Mouse (Mus musculus): ENCODE measurements at regions not wholly inside any gene's neighbourhood (a gene's known extent, or its start where the extent isn't known, plus 50 kb on each side); places are given as distances from the start of the nearest gene placed in this dataset.

DNA sequence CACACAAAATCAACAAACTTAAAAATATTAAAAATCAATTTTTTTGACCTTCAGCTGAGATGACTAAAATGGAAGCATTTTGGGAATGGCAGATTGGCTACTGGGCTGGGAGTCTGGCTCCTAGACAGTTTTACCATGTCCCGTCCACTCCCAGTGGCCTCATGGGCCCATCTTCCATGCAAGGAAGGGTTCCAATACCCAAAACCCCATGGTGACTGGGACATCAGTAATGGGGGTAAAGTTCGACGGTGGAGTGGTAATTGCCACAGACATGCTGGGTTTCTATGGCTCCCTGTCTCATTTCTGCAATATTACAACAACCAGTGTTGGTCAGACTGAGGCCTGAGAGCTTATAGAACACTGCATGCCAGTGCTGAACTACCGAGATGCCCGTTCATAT, 82.2 kb downstream of the Il20rb start:
- DNase-seq (ENCODE audit: low spot score) = no peak

DNA sequence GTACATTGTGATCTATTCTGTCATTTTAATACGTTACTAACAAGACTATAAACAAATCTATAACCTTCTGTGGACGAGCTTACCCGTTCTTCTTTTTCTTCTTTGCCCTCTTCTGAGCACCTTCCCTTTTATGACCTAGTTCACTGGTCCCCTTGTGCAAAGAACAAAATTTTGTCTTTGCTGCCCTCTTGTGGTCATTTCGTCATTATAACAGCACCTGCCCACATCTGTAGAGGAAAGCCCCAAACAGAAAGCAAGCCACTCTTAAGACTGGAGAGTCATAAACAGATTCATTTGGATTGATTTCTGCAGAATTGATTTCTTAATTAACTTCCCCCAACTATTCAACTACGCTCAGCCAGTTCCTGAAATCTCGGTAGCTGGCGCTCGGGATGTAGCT, 86.2 kb downstream of the Il20rb start:
- DNase-seq (ENCODE audit: low spot score) = peak; percentile 36

DNA sequence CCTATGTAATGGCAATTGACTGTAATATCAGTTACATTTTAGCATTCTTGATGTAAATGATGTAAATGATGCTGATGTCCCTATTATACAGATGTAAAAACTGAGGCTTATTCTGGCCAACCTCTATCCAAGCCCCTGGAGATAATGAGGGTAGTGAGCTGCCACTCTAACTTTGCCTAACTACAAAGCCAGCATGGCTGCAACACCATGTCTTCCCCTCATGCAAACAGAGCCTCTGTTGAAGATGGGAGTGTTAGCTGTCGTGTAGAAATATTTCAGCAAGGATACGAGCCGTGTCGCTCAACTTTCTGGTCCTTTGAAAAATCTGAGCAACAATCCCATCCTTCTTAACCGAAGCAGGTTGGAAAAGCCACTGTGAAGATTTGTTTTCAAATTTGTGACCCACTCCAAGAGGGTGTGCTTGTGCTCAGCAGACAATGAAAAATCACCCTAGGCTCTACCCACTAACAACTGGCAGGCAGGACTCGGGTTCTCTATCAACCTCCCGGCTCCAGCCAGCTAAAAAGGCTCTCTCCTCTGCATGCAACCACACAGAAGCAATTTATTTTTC, 90.2 kb downstream of the Il20rb start:
- DNase-seq (ENCODE audit: low spot score) = no peak

DNA sequence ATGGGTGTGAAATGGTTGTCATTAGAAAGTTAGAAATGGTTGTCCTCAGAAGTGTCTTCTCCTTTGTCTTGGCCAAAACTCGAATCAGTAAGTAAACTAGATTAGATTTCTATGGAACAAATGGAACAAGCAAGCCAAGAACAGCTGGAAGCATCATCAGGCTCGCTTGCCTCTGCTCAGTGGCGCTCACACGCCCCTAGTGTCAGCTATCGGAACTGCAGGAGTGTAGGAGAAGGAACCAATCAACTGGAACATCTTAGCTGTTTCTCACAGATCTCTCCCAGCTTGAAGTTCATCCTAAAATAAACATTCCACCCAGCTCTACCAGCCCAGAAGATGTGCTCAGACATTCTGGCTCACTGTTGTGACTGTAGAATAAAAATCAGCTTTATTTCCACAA, 90.9 kb downstream of the Il20rb start:
- peak; percentile 82 for DNase-seq (ENCODE audit: low spot score)

DNA sequence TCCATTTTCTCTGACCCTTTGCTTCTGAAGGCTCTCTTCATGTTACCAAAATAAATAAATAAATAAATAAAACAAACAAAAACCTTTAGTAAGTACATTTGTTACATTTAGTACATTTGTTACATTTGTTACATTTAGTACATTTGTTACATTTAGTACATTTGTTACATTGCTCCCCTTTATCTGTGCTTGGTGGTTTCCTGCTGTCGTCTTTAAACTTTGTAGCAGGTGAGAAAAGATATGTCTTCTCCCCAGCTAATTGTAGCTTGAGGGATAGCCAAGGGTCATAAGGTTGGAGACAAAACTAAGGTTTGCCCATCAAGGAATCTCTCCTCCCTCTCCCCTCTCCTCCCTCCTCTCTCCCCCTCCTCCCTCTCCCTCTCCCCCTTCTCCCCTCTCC, 92.0 kb downstream of the Il20rb start:
- no peak for DNase-seq (ENCODE audit: low spot score)

DNA sequence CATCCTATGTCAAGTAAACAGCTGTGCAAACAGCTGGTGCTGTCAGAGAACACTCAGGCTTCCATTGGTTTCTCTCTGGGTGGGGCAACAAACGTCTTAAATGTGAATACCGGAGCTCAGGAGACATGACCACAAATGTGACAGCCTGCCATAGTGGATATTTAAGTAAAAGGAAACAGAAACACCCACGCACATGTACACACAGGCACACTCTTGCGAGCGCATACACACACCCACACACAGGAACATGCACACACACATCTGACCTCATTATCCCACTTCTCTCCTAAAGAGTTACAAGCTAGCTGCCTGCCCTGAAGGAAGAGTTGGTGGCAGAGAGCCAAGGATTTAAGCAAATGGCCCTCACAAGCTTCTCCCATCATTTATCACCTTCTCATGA, 92.4 kb downstream of the Il20rb start:
- no peak for DNase-seq (ENCODE audit: low spot score)

DNA sequence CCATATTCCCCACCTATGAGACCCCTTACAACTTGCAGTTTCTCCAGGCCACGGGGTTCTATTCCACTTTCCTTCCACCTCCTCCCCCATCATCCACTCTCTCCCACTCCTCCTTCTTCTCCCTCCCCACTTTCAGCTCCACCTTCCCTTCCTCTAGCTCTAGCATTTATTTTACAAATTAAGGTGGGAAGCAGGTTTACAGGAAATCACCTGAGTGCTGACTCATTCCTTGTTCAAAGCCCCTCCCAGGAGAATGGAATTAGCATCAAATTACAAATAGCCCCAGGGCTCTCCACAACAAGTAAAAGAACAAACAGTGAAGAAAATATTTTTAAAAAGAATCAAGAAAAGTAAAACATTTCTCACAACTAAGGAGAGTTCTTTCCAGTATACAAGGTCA, 94.3 kb downstream of the Il20rb start:
- DNase-seq (ENCODE audit: low spot score) = no peak

DNA sequence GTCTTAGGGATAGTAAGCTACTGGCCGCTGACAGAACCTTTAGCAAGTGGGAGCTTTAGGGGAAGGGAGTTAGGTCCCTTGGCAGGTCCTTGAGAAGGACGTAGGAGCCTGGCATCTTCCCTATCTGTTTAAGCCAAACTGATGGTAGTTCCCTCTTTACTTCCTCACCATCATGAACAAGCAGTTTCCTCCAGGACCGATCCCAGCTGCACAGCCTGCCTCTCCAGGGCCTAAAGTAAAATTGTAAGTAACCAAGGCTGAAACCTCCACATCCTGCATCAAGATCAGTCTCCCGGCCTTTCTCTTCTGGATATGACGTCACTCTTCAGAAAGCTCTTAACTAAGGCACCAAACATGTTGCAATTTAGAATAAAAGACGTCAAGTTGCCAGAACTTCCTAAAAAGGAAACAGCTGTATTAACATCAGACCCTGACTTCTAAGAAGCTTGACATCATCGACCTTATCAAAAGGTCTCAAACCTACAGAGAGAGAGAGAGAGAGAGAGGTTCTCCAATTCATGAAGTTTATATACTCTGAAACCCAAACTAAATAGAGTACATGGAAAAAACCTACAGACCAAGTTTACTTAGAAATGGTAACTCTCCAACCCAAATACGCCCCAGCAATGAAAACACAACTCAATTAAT, 94.9 kb downstream of the Il20rb start:
- no peak for DNase-seq (ENCODE audit: low spot score)

DNA sequence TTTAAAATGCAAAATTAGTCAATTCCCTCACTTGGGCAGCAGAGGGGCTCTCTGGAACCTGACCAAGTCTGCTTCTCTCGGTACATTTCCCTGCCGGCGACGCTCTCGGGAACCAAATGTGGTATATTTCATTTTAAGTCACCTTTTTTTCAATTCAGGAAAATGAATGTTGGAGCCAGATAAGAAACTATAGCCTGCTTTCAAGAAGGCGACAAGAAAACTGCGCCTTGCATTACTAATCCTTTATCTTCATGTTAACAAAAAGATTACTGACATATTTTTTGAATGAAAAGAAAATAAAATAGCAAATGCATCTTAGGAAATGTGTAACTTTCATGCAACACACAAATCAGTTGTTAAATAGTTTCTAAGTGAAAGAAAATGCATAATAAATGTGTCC, 98.2 kb downstream of the Il20rb start:
- no peak for DNase-seq (ENCODE audit: low spot score)

DNA sequence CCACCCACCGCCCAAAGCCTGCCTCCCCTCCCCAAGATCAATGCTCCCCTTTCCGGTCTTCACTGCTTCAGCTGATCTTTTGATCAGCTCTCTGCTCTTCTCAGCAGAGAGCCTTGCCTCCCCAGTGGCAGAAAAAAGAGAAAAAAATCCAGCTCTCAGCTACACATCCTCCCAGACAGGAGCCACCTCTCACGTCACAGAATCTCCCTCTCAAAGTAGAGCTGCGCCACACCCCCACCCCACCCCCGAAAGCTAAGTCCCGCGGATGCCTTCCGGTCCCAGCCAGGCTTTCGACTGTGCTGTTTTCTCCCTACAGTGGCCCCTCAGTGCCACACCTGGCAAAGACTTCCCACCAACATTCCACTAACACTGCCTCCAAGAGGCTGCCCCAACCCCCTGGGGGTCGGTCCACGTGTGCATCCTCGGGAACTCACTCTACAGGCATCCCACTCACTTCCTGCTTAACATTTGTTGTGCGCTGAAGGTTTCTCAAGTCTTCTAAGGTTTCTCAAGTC, 99.4 kb downstream of the Il20rb start:
- no peak for DNase-seq (ENCODE audit: low spot score)

DNA sequence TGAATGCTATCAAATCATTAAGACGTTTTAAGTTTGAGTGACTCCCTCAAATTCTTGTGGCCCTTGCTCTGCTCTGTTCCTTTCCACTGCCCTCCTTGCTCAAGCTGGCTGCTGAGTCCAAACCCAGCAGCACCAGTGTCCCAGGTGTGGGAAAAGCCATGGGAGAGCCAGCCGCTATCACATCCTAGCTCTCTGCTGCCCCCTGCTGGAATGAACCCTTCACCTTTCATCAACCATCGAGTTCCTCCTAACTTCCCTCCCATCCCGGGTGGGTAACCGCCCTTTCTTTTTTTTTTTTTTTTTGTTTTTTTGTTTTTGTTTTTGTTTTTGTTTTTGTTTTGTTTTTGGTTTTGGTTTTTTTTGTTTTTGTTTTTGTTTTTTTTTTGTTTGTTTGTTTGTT, 104.1 kb downstream of the Il20rb start:
- peak; percentile 82 for DNase-seq (ENCODE audit: low spot score)

DNA sequence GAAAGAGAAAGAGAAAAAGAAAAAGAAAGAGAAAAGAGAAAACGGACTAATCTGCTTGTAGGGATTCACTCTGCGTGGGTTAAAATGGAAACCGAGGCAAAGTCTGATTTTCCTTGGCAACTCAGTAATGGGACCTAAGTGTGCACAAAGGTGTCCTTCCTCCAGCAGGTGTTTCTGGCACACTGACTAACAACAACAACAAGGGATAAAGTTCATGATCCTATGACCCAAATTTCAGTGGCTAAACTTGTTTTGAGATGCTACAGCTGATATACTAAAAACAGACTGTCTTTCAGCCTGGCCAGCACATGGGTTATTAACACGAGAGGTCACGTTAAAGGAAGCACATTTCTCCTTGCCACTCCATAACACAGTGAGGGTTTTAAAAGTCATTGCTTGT, 116.7 kb downstream of the Il20rb start:
- no peak for DNase-seq (ENCODE audit: low spot score)

DNA sequence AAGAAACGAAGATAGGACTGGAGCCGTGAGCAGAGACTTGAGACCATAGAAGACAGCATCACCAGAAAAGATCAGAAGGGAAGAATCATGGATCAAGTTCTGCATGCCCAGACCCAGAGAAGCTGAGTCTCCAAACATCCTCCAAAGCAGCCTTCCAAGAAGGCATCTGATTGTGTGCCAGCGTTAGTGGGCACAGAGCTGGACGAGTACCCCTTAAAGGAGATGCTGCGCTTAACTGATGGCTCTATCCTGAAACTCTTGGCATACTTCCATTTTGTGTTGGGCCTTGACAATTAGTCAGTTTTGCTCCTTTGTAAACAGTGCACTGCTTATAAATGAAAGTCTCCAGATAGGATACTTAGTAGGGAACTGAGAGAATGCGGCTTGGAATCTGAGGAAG, 119.8 kb downstream of the Il20rb start:
- DNase-seq (ENCODE audit: low spot score) = no peak

DNA sequence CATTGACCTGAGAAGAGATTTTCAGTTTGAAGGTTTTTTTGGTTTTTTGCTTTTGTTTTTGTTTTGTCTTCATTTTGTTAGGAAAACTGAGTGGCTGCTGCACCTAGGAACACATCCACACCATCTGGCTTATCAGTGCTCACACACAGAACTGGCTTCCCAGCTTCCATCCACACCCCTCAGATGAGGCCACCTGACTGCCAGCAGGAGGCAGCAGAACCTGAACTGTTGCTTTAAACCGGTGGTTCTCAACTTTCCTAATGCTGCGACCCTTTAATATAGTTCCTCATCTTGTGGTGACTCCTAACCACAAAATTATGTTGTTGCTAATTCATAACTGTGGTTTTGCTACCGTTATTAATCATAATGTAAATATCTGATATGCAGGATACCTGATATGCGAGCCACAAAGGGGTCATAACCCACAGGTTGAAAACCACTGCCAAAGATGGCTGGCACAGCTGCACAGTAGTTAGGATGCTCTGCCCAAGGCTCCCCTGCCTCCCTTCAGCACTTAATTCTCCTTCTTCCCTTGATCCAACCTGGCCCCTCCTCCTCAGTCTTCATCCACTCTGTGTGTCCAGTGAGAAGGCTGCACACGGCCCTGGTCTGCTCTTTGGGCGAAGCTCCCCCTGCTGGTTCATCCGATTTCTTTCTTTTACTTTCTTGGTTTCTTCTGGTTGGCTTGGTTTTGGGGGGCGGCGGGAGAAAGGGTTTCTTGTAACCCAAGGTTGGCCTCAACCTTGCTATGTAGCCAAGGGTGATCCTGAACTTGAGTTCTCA, 126.5 kb downstream of the Il20rb start:
- DNase-seq (ENCODE audit: low spot score) = peak; percentile 12

DNA sequence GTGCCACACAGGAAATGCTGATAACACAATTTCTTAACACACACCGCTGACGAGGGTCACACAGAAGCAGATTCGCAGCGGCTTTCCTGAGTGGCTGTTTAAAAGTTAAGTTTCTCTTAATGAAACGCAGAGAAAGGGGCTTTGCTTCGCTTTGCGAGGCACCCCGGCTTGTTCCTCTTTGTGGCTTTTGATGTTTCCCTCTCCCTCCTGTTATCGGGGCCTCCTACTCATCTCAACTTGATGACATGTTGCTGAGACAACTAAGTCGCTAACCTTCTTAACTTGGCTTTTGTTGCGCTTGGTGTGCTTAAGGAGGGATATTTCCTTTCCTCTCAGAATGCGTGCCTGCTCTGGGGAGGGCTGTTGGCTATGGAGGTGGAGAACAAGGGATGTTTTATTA, 129.0 kb downstream of the Il20rb start:
- DNase-seq (ENCODE audit: low spot score) = no peak

DNA sequence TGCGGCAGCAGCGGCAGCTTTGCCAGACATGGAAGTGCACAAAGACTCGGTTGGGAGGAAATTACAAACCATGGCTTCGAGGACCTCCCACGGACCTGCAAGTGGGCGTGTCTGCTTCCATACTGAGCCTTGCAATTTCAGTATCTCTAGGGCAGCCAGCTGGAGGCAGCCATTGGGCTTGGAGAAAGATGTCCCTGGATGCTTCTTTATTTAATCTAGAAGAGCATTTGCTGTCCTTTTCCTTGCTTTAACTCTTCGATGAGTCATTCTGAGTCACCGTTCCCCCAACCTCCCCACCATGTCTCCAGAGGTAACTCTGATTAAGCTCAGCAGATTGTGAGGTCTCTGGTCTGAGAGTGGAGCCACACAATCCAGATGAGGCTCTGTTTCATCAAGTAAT, 145.8 kb downstream of the Il20rb start:
- DNase-seq (ENCODE audit: low spot score) = no peak

DNA sequence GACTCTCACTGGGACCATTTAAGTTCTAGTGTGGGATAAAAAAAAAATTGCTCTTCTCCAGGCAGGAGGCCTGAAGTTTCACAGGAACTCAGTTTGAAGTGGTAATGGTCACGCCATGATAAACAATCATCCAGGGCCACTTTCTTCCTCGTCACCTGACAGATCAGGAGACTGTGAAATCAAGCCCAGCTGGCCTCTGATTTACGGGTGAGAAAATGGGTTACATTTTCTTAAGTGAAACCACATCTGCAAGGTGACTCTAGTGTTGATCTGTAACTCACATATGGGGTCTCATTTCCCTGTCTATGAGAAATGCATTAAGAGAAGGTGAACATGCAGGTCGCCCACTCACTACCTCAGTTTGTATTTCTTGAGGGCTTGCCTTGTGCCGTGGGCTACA, 178.8 kb downstream of the Il20rb start:
- DNase-seq (ENCODE audit: low spot score) = no peak

DNA sequence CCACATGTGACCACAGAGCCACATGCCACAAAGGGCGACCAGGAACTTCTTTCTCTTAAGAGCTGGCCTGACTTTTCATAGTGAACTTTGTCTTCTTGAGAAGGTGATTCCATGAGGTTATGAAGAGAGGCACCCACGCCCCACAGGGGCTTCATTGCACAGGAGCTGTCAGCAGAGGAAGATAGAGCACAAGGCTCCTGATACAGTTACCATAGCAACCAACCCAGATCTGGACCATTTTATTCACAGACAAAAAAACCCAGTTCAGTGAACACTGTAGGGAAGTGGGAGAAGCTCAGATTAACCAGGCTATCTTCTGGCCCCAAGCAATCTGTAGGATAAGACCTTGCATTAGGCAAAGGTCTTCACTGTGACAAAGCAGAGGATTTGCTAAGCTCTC, 179.2 kb downstream of the Il20rb start:
- no peak for DNase-seq (ENCODE audit: low spot score)

DNA sequence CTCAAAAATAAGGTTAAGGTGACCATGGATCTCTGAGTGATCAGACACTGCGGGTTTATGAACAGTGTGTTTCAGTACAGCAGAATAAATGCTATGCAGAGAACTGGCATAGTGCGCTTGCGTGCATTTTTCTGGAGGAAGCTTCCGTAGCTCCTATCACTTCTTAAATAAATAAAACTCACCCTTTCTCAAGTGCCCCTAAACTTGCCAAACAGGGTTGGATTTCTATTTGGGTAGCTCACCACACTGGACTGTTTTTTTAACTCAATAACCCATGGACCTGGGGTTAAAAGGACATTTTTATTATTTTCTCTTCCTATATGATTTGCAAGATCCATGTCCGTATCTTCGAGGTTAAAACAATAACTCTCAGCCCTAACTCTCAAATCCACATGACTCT, 182.8 kb downstream of the Il20rb start:
- DNase-seq (ENCODE audit: low spot score) = no peak

DNA sequence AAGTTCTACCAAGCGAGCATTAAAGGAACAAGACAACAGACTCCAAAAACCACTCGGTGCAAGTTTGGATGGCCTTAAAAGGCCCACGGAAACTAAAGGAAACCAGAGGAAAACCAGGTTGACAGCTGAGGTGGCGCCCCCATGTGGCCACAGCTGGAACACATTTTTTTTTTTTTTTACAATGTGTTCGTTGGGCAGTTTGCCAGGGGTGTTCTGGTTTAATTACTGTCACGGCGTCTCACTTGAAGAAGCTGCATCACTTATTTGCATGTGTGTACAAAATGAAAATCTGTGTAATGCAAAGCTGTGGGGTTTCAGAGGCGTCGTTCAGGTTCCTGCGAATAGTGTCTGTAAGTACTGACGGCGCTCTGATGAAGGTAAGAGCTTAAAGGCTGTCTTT, 185.0 kb downstream of the Il20rb start:
- no peak for DNase-seq (ENCODE audit: low spot score)

DNA sequence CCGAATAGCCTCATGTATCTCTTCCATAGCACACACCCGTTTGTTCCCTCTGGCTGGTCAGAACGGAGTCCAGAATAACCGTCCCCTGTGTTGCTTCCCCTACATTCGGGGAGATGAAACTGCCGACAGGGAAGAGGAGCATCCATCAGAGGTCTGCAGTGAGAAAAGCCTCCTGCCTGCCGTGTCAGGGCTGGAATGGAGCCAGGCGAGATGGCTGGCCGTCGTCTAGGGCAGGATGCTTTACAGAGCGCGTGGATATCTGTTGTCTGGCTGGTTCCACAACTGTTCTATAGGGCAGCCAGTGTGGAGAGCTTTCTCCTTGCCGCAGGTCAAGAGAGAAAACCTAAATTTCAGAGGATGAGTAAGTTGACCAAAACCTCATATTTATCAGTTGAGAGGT, 209.2 kb downstream of the Il20rb start:
- DNase-seq (ENCODE audit: low spot score) = no peak

DNA sequence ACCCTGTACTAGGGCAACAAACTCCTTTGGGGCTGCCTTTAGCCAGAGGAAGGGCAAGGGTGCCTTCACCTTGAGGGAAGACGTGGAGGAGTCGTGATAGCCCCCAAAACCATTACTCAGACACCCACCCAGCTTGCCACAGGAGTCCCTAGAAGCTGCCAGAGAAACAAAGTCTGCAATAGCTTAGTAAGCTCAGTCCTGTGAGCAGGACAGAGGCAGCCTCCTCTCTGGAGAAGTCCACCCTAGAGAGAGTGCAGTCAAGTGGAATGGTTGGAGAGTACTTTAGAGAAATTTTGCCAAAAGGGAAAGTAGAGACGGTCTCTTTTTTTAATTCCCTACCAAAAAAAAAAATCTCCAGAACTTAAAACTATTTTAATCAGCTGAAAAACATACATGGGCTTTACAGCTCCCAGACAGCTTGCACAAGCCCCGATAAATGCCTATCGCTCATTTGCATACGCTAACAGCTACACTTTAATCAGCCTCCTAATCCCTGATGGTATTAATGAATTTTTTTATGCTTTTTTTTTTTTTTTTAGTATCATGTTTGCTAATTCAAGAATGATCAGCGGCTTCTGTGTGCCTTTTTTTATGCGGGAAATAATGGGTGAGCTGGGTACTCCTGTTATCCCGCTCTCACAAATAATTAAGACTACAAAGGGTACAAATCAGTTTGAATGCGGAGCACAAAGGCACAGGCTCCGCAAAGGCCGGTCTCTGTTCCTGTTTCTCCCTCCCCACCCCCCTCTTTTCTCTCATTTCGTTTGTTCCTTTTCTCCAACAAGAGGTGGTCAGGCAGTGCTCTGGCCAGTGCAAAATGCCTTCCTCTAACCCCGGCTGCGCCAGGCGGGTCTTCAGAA, 219.8 kb downstream of the Il20rb start:
- DNase-seq (ENCODE audit: low spot score) = no peak

DNA sequence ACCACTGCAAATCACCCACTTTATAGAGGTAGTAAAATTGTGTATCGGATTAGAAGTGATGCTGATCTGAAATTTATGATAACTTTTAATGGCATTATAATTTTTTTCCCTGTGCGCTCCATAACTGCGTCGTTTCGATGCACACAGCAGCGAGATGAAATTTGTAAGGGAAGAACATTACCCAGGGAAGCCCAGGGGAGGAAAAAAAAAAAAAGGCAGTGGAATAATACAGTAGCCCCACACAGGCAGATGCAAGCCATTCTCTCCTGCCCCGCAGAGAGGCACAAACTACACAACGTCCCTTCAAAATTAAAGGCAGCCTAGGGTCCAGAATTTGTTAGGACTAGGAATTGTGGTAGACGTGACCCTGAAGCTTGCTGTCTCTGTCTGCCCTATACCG, 234.2 kb downstream of the Il20rb start:
- DNase-seq (ENCODE audit: low spot score) = no peak

Measured in urinary bladder, postnatal 25 days (tissue).